Mouse (Mus musculus): Measurements from ENCODE around the gene Foxk2.
"Not testable (repeated sequence)": the region's sequence is repeated elsewhere in the genome, so short reads cannot be mapped to it uniquely, and the experiment has no call there.

Foxk2 gene

GRCm38 (mm10) chr11:121278011-121278410 lies 18.2 kb downstream of the Foxk2 start:
- DNase-seq (ENCODE audit: low spot score in 2 of 2), result no peak

GRCm38 (mm10) chr11:121282911-121283310 lies 23.1 kb downstream of the Foxk2 start:
- DNase-seq (ENCODE audit: low spot score in 2 of 2), result no peak

GRCm38 (mm10) chr11:121289859-121290258 lies 30.1 kb downstream of the Foxk2 start:
- no peak for DNase-seq (ENCODE audit: low spot score in 2 of 2)

GRCm38 (mm10) chr11:121294771-121295170 lies 35.0 kb downstream of the Foxk2 start:
- DNase-seq (ENCODE audit: low spot score in 2 of 2), result no peak

GRCm38 (mm10) chr11:121298493-121298892 lies 38.7 kb downstream of the Foxk2 start:
- no peak for DNase-seq (ENCODE audit: low spot score in 2 of 2)

GRCm38 (mm10) chr11:121300265-121300664 lies 40.5 kb downstream of the Foxk2 start:
- DNase-seq (ENCODE audit: low spot score in 2 of 2), result no peak

GRCm38 (mm10) chr11:121305371-121305770 lies 45.6 kb downstream of the Foxk2 start:
- peak; percentile 72 to 80 for DNase-seq (ENCODE audit: low spot score in 2 of 2)

- DNase-seq (ENCODE audit: low spot score in 2 of 2), result peak in 1 of 2 experiments; percentile 69
Measured at GRCm38 (mm10) chr11:121306608-121307007, 46.8 kb downstream of the Foxk2 start.

- not testable (repeated sequence) for DNase-seq (ENCODE audit: low spot score in 2 of 2)
Measured at GRCm38 (mm10) chr11:121307712-121308111, 47.9 kb downstream of the Foxk2 start.

GRCm38 (mm10) chr11:121326034-121326433 lies 66.2 kb downstream of the Foxk2 start:
- no peak for DNase-seq (ENCODE audit: low spot score in 2 of 2)

- no peak for DNase-seq (ENCODE audit: low spot score in 2 of 2)
Measured at GRCm38 (mm10) chr11:121326681-121327080, 66.9 kb downstream of the Foxk2 start.

- DNase-seq (ENCODE audit: low spot score in 2 of 2), result no peak
Measured at GRCm38 (mm10) chr11:121328206-121328605, 68.4 kb downstream of the Foxk2 start.

GRCm38 (mm10) chr11:121328619-121329018 lies 68.8 kb downstream of the Foxk2 start:
- DNase-seq (ENCODE audit: low spot score in 2 of 2), result no peak

- DNase-seq (ENCODE audit: low spot score in 2 of 2), result no peak
Measured at GRCm38 (mm10) chr11:121331641-121332040, 71.9 kb downstream of the Foxk2 start.

GRCm38 (mm10) chr11:121339647-121340046 lies 79.9 kb downstream of the Foxk2 start:
- no peak for DNase-seq (ENCODE audit: low spot score in 2 of 2)

GRCm38 (mm10) chr11:121340287-121340686 lies 80.5 kb downstream of the Foxk2 start:
- DNase-seq (ENCODE audit: low spot score in 2 of 2), result no peak

- not testable (repeated sequence) for DNase-seq (ENCODE audit: low spot score in 2 of 2)
Measured at GRCm38 (mm10) chr11:121342423-121342822, 82.6 kb downstream of the Foxk2 start.

- no peak for DNase-seq (ENCODE audit: low spot score in 2 of 2)
Measured at GRCm38 (mm10) chr11:121347036-121347435, 87.2 kb downstream of the Foxk2 start.

- no peak for DNase-seq (ENCODE audit: low spot score in 2 of 2)
Measured at GRCm38 (mm10) chr11:121348166-121348565, 88.4 kb downstream of the Foxk2 start.

- DNase-seq (ENCODE audit: low spot score in 2 of 2), result not testable (repeated sequence)
Measured at GRCm38 (mm10) chr11:121348727-121349126, 88.9 kb downstream of the Foxk2 start.

- DNase-seq (ENCODE audit: low spot score in 2 of 2), result no peak
Measured at GRCm38 (mm10) chr11:121353326-121354090, 93.7 kb downstream of the Foxk2 start.

GRCm38 (mm10) chr11:121354091-121354707 lies 94.4 kb downstream of the Foxk2 start, which contains the start of gene Wdr45b:
Gene Wdr45b, minus strand, starts transcription at chr11:121354445.
- DNase-seq (ENCODE audit: low spot score in 2 of 2), result peak; percentile 92 to 98
